Mouse (Mus musculus) ovary, postnatal 36 days (tissue): ENCODE results near the gene Morc3.

Source experiments
- DNase-seq: peaks from one replicate; pipeline ENCODE4 v3.0.0; 2022; ENCODE audit warnings: low spot score, mixed read lengths

The Morc3 gene

DNA sequence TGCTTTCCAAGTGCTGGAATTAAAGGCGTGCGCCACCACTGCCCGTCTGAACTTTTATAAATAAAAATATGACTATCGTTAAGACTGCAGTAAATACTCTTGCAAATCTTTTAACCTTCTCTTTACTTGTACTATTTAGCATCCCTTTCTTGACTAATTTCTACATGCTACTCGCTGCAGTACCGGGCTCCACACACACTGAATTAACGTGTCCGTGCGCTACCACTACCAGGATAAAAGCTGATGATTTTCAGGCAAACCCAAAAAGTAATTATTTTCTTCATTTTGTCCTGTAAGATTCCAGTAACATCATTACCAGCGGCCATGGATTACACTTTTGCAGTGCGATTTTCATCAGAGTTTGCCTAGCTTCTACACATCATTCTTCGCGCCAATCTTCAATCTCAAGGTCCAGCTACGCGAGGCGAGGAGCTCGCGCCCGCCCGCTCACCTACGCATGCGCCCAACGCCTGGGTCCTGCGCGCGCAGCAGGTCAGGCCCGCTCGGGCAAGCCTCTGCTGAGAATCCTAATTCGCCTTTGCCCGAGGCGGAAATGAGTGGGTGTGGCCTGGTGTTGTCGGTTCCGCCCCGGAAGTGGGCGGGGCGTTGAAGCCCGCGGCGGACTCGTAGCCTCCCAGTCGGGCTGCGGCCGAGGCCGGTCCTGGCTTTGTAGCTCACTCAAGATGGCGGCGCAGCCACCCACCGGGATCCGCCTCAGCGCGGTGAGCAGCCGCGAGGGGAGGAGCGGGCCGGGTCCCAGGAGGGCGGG is at the start of gene Morc3:
Gene Morc3 (plus strand): TSS at position 495 of the 769 bp plus-strand sequence.
- peak; percentile 100 for DNase-seq

DNA sequence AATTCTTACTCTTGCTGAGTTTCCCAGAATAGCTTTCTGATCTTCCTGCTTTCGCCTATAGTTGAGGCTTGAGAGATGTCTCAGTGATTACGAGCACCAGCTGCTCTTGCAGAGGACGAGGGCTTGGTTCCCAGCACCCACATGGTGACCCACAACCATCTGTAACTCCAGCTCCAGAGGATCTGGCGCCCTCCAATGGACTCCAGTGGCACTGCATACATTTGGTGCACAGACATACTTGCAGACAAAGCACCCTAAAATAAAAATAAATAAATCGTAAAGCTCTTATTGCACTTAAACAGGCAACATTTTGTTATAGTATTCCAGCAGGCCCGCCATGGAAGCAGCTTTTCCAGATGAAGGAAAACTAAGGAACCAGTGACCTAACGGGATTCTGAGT is 47.7 kb upstream of the Morc3 start:
- no peak for DNase-seq

DNA sequence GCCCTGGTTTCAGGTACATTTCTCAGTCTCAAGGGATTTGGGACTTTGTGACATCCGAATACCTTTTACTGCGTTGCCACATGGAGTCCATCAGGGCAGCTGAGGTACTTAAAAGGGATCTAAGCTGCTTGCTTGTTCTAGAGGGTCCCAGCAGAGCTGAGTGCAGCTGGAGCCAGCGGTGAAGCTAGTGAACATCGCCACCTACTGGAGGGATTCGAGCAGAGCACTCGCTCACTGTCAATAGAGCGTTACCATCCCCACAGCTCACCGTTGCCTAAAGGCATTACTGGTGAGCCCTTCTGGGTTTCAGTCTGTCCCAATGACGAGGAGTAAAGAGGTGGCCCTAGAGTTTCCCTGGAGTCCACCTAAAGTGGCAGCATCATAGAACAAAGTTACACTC is 46.1 kb upstream of the Morc3 start:
- DNase-seq, result peak; percentile 65

DNA sequence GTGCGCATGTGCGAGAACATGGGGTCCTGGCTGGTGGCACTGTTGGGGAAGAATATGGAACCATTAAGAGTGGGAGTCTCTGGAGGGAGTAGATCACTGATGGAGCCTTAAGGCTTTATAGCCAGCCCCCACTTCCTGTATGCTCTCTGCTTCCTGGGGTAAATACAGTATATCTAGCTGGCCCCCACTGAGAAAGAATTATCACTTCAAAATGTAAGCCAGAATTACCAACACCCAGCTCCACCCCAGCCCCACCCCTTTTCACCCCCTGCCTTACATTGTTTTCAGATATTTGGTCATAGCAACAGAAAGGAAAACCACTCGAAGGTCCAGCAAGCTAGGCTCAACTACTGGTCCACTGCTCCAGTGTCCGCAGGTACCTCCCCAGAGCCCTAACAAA is 43.5 kb upstream of the Morc3 start:
- DNase-seq, result no peak

DNA sequence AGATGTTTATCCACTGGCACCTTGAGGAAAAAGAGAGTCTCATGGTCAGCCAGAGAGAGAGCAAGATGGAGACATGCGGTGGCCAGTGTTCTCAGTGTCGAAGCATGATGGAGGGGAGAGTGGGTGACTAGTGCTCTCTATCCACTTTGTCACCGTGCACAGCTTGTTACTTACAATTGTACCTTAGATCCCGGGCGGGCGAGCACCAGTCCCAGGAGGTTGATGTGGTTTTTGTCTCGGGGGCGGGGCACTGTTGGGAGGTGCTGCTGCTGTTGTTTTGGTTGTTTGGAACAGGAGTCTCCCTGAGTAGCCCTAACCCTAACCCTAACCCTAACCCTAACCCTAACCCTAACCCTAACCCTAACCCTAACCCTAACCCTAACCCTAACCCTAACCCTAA is 43.0 kb upstream of the Morc3 start:
- no peak for DNase-seq

DNA sequence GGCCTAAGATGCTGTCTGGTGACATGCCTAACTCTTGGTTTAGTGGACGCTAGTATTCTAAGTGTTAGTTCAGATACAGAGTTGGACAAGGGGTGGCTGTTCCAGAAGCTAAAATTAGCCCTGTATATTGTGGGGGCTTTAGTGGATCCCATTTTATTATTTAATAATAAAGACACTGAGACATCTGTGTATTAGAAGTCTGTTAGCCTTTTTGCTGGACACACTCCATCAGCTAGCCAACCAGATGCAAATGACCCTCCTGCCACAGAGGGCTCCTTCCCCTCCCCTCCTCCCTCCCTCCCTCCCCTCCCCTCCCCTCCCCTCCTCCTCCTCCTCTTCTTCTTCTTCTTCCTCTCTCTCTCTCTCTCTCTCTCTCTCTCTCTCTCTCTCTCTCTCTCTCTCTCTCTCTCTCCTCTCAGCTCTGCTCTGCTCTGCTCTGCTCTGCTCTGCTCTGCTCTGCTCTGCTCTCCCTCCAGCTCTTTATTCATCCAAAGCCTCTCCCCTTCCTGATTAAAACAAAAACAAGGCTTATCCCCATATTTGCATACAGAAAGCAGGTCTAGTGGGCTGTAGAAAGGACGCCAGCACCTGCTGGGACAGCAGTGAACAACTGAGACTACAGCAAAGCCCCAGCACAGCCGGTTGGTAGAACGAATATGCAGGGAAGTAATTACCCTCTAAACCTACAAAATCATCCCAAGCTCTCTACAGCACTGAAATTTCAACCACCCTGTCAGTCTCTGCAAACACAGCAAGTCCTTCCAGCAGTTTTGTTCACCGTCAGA is 41.8 kb upstream of the Morc3 start:
- DNase-seq, result no peak

DNA sequence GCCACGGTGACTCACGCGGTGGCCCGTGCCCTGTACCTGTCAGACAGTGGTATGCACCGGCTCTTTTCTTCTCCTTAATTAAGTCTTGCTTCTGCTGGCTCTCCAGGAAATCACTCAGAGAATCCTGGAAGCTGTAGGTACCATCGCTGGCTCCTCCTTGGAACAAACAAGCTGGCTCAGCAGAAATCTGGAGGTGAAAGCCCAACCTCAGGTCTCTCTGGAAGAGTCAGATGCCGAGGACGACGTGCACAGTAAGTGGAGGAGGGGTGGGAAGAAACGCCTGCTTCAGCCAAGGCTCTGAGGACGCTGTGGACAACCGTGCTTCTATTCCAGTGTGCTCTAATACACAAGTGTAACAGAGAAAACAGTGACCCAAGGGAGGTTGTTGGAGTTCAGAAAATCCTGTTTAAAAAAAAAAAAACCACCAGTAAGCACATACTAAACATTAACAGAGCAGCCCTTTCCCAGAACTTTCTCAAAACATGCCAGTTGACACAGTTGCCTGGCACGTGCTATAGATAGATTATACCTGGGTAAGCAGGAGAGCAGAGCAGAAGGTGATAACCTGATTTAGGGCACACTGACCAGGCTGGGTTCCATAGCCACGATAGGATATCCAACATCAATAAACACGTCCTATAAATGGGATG is 38.8 kb upstream of the Morc3 start:
- DNase-seq, result no peak

DNA sequence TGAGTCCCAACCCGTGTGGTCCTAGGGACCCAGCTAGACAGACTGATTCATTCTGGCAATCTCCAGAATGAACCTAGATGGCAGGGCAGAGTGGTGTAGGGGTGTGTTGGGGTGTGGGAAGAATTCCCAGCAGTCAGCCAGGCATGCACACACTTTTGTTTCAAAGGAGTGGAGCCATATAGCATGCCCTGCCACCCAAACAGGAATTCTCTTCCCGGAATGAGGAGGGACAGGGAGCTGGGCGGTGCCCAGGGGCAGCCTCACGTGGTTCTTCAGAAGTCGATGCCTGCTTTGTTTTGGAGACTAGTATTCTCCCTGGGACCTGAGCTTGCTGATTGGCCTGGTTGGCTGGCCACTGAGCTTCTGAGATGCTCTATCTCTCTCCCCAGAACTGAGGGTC is 37.1 kb upstream of the Morc3 start:
- DNase-seq, result no peak

DNA sequence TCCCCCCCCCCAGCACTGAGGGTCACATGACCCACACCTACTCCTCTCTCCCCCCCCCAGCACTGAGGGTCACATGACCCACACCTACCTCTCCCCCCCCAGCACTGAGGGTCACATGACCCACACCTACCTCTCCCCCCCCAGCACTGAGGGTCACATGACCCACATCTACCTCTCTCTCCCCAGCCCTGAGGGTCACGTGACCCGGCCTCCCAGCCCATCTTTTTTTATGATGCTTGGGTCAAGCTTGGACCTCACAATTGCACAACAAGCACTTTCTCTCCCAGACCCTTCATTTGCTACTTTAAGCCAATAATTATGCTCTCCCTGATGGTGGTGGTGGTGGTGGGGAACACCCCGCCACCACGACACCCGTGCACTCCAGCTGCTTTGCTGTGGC is 36.5 kb upstream of the Morc3 start:
- DNase-seq, result no peak

DNA sequence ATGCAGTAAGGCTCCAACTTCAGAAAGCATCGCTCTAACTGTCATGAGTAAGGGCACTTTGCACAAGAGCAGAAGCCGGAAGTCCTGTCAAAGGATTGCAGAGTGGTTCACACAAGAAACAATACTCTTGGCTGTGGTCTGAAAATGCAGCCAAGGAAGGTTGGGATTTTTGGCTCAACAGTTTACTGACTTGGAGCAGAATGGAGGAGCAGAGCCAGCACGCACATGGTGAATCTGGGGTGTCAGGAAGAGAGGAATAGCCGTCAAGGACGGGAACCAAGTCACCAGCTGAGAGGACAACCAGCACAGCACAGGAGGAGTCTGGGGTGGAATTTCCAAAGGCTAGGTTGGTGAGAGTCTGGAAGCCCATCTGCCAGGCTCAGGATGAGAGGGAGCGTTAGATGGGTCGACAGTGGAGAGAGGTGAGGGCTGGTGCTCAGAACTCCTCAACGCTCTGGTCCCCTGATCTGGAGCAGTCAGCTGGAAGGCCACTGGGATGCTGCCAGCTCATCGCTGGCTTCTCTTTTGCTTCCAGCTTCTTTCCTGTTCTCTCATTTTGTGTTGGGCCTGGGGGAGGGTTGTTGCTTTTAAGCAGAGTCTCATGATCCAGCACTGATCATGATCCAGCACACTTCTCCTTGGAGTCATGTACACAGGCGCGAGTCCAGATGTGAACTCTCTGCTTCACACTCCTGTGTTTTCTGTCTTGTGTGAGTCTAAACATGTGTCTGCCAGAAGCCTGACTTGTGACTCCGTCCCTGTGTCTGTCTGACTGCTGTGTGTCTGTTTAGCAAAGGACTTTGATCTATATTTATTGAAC is 34.7 kb upstream of the Morc3 start:
- no peak for DNase-seq

DNA sequence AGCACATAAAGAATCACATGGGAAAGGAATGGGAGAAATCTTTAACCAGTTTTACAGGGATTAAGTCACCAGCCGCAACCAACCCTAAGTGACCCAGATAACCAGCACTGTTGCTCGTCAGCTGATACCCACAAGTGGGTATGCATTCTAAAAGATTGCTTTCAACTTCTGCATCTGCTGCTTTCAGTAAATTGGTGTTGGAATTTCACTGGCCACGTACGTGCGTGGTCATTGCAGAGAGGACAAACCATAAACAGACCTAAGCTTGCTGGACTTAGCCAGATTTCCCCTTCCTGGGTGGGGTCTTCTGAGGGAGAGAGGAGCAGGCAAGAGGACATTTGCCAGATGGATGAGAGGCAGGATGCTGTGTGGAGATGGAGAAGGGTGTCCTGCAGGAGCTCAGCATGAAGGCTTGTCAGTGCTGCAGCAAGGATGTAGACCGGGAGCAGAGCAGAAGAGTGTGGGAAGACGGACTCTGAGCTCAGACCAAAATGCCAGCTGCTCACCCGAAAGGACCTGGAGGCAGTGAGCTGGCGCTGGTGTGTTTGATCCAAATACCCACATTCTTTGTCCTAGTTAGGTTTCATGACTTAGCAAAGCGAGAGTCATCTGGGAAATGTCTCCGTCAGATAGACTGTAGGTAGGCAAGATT is 34.0 kb upstream of the Morc3 start:
- DNase-seq, result no peak

DNA sequence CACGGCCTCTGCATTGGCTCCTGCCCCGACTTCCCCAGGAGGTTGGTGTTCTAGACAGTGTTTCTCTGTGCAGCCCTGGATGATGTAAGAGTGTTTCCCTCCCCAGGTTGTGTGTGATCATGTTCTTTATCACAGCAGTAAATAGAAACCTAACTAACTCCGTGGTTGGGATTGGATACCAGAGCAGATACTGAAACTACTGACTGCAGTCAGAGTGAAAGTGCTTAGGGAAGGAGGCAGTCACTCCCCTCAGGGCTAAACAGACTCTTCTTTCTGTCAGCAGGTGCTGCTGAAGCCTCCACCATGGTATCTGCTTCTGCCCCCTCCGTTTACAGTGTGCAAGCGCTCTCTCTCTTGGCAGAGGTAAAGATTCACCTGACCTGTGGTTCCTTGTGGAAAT is 33.3 kb upstream of the Morc3 start:
- DNase-seq, result no peak

DNA sequence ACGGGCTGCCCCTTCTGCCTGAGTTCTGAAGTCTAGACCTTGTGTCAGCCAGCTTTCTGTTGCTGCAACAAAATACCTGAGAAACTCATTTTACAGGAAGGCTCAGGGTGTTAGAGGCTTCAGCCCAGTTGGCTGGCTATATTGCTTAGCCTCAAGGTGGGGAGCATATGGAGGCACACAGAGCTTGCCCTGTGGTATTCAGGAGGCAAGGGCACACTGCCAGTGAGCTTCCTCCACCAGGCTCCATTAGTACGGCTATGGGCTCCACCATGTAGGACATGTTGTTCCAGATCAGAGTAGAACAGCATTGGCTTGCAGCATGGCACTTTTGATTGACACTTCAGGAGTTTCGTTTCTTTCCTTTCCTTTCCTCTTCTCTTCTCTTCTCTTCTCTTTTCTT is 32.9 kb upstream of the Morc3 start:
- no peak for DNase-seq

DNA sequence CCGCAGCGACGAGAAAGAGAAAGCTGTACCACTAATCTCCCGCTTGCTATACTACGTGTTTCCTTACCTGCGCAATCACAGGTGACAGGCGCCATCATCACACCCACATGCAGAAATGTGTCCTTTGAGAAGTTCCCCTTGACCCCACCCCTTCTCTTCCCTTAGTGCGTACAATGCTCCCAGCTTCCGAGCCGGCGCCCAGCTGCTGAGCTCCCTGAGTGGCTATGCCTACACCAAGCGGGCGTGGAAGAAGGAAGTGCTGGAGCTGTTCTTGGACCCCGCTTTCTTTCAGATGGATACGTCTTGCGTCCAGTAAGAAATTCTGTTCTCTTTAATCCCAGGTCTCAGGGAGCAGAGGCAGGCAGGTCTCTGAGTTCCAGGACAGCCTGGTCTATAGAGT is 32.0 kb upstream of the Morc3 start:
- DNase-seq, result no peak

DNA sequence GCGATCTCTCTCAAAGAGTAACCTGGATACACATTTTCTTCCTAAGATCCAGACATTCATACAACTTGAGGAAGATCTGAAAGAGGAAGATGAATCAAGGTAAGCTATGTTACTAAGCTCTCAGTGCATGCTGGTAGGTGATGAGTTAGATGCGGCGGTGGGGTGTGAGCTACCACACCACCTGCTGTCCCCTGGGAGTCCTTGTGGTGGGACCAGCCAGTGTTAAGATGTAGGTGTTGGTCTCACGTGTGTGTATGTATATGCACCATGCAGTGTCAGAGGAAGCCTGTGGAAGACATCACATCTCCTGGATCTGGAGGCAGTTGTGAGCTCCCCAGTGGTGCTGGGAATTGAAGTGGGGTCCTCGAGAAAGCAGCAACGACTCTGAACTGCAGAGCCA is 24.8 kb upstream of the Morc3 start:
- DNase-seq, result no peak

DNA sequence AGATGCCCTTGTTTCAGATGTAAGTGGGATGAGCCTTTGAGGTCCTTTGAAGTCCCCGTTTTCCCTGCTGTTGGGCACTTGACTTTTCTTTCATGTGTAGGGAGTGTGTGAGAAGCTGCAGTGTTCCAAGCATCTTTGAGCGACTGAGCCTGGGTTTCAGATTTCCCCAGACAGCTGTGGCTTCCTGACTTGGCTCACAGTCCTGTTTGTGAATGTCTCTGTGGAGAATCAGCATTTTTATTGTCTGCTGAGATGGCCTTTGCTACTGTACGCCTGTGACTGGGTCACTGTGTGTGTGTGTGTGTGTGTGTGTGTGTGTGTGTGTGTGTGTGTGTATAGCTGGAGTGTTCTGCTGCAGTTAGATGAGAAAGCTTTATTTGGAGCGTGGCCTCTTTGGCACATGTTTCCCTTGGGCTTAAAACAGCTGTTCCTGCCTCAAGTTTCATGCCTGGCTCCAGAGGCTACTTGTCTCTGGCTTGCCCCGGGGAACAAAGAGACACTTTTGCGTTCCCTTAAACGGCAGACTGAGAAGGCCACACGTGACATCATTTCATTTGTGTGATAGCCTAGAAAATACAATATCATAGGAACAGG is 23.9 kb upstream of the Morc3 start:
- DNase-seq, result peak; percentile 13

DNA sequence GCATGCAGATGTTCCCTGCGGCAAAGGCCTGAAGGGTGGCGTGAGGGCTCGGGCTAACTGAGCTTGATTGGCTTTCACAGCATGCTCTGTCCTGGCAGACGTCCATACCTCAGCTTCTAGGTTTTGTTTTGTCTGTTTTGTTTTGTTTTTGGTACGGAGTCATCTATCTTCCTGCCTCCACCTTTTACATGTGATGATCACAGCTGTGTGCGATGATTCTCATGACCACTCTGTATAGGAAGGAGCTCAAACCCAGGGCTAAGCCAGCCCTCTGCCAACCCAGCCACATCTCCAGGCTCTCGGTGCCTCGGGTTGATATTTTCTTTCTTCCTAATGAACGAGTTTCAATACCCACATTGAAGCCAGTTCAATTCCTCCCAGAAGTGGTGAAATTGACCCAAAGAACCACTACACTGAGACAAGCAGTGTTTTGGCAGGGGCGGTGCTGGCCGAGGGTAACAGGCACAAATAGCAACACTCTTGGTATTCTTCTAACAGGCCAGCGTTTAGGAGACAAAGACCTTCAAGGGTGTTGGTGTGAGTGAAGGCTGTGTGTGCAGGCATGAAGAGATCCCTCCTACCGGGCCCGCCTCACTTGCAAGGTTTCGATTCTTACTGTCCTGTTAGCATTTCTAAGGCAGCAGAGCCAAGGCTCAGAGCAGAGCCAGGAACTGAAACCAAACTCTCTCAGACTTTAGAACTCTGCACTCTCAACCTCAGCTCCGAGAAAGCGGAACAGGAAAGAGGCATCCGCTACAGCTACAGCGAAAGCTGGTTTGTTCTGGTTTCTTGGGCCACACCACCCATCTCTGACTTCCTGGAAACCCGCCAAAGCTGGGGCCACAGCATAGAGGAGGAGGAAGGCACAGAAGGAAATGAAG is 15.8 kb upstream of the Morc3 start:
- peak; percentile 52 for DNase-seq

DNA sequence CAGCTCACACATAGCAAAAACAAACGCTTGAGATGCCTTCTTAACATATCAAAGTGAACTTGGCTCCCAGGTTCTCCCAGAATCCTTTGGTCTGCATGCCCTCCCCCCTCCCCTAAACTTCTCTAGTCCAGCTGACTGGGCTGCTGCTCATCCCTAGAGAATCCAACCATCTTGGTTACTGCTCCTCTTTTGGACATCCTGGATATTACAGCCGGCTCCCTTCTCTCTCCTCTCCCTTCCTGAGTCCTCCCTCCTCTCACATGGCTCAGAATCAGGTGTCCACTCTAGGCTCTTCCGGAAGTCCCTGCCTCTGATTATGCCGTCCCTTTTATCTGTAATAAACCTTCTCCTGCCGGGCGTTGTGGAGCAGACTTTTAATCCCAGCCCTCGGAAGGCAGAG is 15.1 kb upstream of the Morc3 start:
- no peak for DNase-seq

DNA sequence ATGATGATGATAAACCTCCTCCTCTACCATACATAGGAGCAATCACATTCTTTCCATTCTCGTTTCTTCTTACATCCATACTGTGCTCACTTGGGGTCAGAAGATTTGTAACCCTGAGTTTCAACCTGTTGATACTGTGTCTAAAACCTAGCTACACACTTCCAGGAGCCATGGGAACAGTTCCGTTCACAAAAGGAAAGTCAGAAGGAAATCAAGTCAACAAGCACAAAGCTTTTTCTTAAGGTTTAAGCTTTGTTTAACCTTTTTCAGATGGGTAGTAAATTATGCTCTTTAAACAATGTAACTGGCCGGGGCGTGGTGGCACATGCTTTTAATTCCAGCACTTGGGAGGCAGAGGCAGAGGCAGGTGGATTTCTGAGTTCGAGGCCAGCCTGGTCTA is 14.6 kb upstream of the Morc3 start:
- DNase-seq, result no peak

DNA sequence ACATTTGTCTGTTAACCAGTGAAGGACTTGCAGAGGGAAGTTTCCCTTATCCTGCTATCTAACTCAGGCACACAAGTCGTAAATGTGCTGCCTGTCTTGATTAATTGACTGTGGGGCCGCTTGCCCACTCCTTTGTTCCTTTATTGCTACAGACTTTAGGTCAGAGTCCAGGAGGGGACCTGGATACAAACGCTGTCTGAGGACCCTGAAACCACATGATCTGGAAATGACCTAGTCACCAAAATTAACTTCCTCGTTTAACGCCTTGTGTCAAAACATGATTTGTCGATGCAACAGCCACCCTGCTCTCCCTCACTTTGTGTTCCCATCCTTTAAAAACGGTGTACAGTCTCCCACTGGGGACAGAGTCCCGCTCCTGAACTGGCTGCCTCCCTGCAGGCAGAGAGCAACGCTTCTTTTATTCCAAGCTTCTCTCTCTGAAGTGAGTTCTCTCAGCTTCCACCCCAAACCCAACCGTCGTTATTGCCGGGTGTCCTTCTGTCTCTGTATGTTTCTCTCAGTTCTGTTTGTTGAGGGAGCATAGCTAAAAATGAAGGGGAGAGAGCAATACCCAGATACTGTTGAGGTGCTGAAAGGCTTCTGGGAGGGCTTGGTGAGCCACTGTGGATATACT is 13.1 kb upstream of the Morc3 start:
- no peak for DNase-seq
